Comparison of ENCODE assay signal across 16 mouse cellular contexts in genomic region chr3:63325615-63326014, GRCm38 (mm10).
A peak's percentile ranks its signal among the peaks of the same experiment; 100 is the strongest.
DNase-seq lines count a peak whose midpoint lies in the region; ATAC-seq lines count a peak whose summit lies in the region.
"Had no signal": no experiment of that assay in that cellular context is flagged by ENCODE, and none has a peak within 500 bp of the region (broad histone marks: within the 10 kb centered on the region; RNA-seq: fewer than 3 reads in every experiment).

No protein-coding gene starts in this region.

- H3K36me3 ChIP-seq in kidney, embryonic 16.5 days (ENCODE audit: insufficient read depth, low read length), result no peaks in the 10 kb centered on the region; the same call in 1 of the 2 replicates
- H3K36me3 ChIP-seq: limb, embryonic 15.5 days had no signal

- no peak overlapping the region for H3K4me2 ChIP-seq in kidney, embryonic 16.5 days (replicated peaks; ENCODE audit: low read depth, low read length)
- H3K4me2 ChIP-seq: heart, embryonic 11.5 days; limb, embryonic 15.5 days had no signal

- no peak overlapping the region for H3K9ac ChIP-seq in kidney, embryonic 16.5 days (replicated peaks; ENCODE audit: low read length)
- H3K9ac ChIP-seq: limb, embryonic 15.5 days had no signal

- no peak for DNase-seq in frontal cortex, postnatal 10 days (ENCODE audit: low spot score in 2 of 2)
- DNase-seq in right cerebral cortex, adult 2 months (ENCODE audit: low spot score in 2 of 2), result peak; percentile 8 to 10
- DNase-seq in right cerebral cortex, postnatal 25 days, result no peak
- no peak for DNase-seq in embryo, embryonic 11 days
- DNase-seq: cerebellum, postnatal 14 days; layer of hippocampus, adult 9-11 months; lung, postnatal 14 days; thymus, postnatal 4 days had no signal

- H3K4me3 ChIP-seq in kidney, embryonic 16.5 days (ENCODE audit: low read length), result no peak overlapping the region
- H3K4me3 ChIP-seq: limb, embryonic 15.5 days had no signal

- ATAC-seq in frontal cortex, adult (ENCODE audit: low TSS enrichment), result peak; percentile 94
- ATAC-seq in kidney, embryonic 16.5 days (ENCODE audit: low FRiP score, low TSS enrichment), result peak; percentile 81; the same call in 1 of the 2 replicates
- no peak for ATAC-seq in granulocyte monocyte progenitor cell, adult 5-6 weeks (replicated peaks; ENCODE audit: poor library complexity, severe bottlenecking)
- ATAC-seq: hindbrain, embryonic 16.5 days; intestine, postnatal 0 days; midbrain, embryonic 16.5 days had no signal

- 48% methylated on average over 2 of the region's 2 CpGs for WGBS in kidney, embryonic 16.5 days

- H3K4me1 ChIP-seq in kidney, embryonic 16.5 days (ENCODE audit: insufficient read depth, low read length), result peaks cover 21% of the 10 kb centered on the region
- H3K4me1 ChIP-seq: limb, embryonic 15.5 days had no signal

- H3K9me3 ChIP-seq in kidney, embryonic 16.5 days (ENCODE audit: low read length), result no peaks in the 10 kb centered on the region
- H3K9me3 ChIP-seq: limb, embryonic 15.5 days had no signal

- H3K27me3 ChIP-seq in kidney, embryonic 16.5 days (ENCODE audit: insufficient read depth, low read length), result no peaks in the 10 kb centered on the region
- H3K27me3 ChIP-seq: limb, embryonic 15.5 days had no signal

- peak overlapping the region; percentile 48 for H3K27ac ChIP-seq in kidney, embryonic 16.5 days (ENCODE audit: low read length)
- H3K27ac ChIP-seq: limb, embryonic 15.5 days had no signal

Comparison
In these comparisons a context has a peak if more than half of its experiments do, and no peak if none do; other contexts are left out.
1. DNase-seq: peak in right cerebral cortex, adult 2 months (2 of 2); none in frontal cortex, postnatal 10 days (0 of 2), right cerebral cortex, postnatal 25 days (single experiment) and embryo, embryonic 11 days (single experiment).